Mouse (Mus musculus) hematopoietic multipotent progenitor cell, adult 10-12 weeks (in vitro differentiated cells): ENCODE data around the gene Mttp. TPM values are rescaled to one million over a fixed set of nuclear protein-coding genes. Genes with fewer than 3 reads are reported as not detected.

Experiments used
- polyA plus RNA-seq: library from polyadenylated mRNA; stranded (reverse); fragments of >175 nt; gene quantifications from 2 replicates; pipeline ENCODE4 v1.2.3, GENCODE M21; 2012; ENCODE audit warnings: low replicate concordance

Gene Mttp
- polyA plus RNA-seq = 0.28 and 0.71 TPM in 2 replicates

DNA sequence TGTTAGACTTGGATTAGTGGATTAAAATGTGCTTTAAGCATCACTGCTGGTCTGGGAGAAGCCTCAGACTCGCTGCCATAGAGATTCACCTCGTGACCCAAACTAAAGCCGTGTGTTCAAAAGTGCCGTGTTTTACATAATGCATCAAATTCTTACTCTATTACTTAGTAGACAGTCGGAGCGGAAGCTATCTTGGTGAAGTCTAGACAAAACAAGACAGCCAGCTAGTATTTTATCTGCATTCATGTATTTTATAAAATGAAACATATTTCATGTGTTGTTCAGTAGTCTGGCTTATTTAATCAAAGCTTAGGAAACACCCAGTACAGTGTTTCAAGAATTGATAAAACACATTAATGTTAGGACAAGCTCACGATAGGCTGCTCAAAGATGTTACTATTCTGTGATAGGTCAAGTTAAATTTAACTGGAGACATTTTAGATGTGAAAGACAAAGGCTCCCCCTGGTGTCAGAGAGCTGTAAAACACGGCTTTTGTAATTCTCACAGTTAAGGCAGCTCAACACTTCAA is at the start of gene Mttp:
Mttp (minus strand) TSS at position 327 of the 530 bp plus-strand sequence.

GRCm38 (mm10) chr3:138193683-138194302 is 49.0 kb upstream of the Mttp start, which contains the start of gene 4930579F01Rik:
Gene 4930579F01Rik (minus strand): TSS chr3:138193825.

DNA sequence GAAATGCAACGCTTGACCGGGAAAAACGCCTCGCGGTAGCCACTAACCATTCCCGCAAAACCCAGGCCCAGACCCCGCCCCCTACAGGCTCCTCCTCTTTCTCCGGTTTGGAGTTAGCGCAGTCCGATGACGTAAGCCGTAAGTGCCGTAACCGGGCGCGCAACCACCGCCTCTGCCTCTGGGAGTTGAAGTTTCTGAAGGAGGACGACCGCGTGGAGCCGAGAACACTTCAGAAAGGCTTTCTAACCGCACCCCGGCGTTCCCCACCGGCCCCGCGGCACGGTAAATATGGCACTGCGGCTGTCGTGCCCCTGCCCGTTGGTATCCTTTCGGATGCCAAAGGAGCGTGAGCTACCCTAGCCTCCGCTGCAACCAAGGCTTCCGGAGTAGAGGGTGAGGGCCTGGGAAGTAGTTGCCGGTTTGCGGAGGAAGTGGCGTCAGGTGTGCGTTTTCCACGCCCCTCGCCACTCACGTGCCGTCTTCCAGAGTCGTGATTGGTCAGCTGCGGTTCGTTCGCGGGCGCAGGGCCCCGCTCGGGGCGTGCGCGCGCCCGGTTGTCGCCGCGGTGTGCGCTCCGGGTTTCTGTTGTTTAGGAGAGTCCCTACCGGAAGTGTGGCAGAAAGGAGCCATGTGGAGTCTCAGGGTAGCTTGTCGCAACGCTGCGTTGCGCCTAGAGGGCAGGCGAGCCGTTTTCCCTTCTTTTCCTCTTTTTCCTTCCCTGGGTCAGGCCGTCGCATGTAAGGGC is 1.3 kb downstream of the Mttp start, which contains the start of gene Trmt10a:
Trmt10a (plus strand) TSS at position 134 of the 745 bp plus-strand sequence.

DNA sequence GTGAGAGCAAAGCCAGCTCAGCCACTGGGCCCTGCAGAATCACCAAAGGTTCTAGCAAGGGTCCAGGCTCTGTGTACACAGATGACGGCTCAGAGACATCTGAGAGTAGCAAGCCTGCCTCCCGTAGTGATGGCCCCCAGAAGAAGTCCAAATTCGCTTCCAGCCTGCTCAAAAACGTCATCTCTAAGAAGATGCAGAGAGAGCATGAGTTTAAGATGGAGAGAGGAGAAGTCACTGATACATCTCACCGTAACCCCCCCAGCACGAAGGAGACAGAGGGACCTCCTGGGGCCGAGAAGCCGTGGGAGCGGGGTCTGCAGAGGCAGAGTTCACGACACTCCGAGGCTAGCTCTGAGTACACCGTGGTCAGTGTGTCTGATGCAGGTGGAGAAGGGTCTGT is 77.5 kb downstream of the Mttp start, which contains the start of gene Gm5105:
Gm5105 (minus strand) TSS at position 101 of the 400 bp plus-strand sequence.

GRCm38 (mm10) chr3:138064732-138065645 is 79.8 kb downstream of the Mttp start, which contains the start of gene 1110002E22Rik:
Gene 1110002E22Rik (plus strand): TSS chr3:138065052.

Other genes with a start within 250 kb of the Mttp start
- gene Lamtor3, start 226.5 kb downstream of the Mttp start, polyA plus RNA-seq = 18.1 and 27.5 TPM in 2 replicates
- 3.0 and 10.2 TPM in 2 replicates for gene Dapp1, start 163.4 kb downstream of the Mttp start, polyA plus RNA-seq
- 0.01 TPM in 1 of 2 replicates, not detected in the other for gene 1110002E22Rik, start 79.9 kb downstream of the Mttp start, polyA plus RNA-seq
- not detected in 2 replicates for gene Gm5105, start 77.6 kb downstream of the Mttp start, polyA plus RNA-seq
- gene Trmt10a, start 1.5 kb downstream of the Mttp start, polyA plus RNA-seq = 1.6 and 2.5 TPM in 2 replicates
- gene 4930579F01Rik, start 48.9 kb upstream of the Mttp start, polyA plus RNA-seq = not detected in 2 replicates
- not detected in 2 replicates for gene Adh7, start 72.8 kb upstream of the Mttp start, polyA plus RNA-seq
- gene Adh1, start 116.0 kb upstream of the Mttp start, polyA plus RNA-seq = 0.12 and 0.42 TPM in 2 replicates
- not detected in 2 replicates for gene Adh6a, start 168.3 kb upstream of the Mttp start, polyA plus RNA-seq
- not detected in 2 replicates for gene Adh6b, start 196.8 kb upstream of the Mttp start, polyA plus RNA-seq